Mouse (Mus musculus) embryonic facial prominence, embryonic 11.5 days (tissue): Measurements from ENCODE around the gene Igsf9. TPM values are rescaled to one million over a fixed set of nuclear protein-coding genes. Genes with fewer than 3 reads are reported as not detected.

ENCODE experiments used
- ATAC-seq: fragments of 200-750 bp; cut with Nextera tagmentation; replicated peaks from 2 replicates; pipeline ENCODE4 v1.8.0; 2017; ENCODE audit warnings: low read depth; ENCODE audit not compliant: insufficient number of reproducible peaks, low FRiP score, low TSS enrichment
- DNase-seq: peaks from one replicate; pipeline ENCODE4 v3.0.0-alpha.2; 2015; ENCODE audit warnings: low spot score
- H3K27ac ChIP-seq: fragments of 300-500 bp; sonication (generic); replicated peaks from 2 replicates; pipeline ENCODE4 v1.5.1; 2014; ENCODE audit warnings: mild to moderate bottlenecking, low read depth, low read length, control low read depth
- H3K27me3 ChIP-seq: fragments of 300-500 bp; sonication (generic); 2 replicates; pipeline ENCODE4 v1.6.1; 2014; ENCODE audit warnings: mild to moderate bottlenecking, low read length, moderate library complexity, mixed read lengths; ENCODE audit not compliant: control insufficient read depth, insufficient read depth
- H3K36me3 ChIP-seq: fragments of 300-500 bp; sonication (generic); replicated peaks from 2 replicates; pipeline ENCODE4 v1.6.1; 2014; ENCODE audit warnings: low read depth, mild to moderate bottlenecking, low read length, moderate library complexity, mixed read lengths; ENCODE audit not compliant: control insufficient read depth, insufficient read depth
- H3K4me1 ChIP-seq: fragments of 300-500 bp; sonication (generic); 2 replicates; pipeline ENCODE4 v1.6.1; 2014; ENCODE audit warnings: low read length, mixed read lengths; ENCODE audit not compliant: control insufficient read depth, insufficient read depth
- H3K4me2 ChIP-seq: fragments of 300-500 bp; sonication (generic); 2 replicates; pipeline ENCODE4 v1.6.1; 2014; ENCODE audit warnings: low read depth, mild to moderate bottlenecking, control low read depth, low read length, moderate library complexity
- H3K4me3 ChIP-seq: fragments of 300-500 bp; sonication (generic); 2 replicates; pipeline ENCODE4 v1.5.1; 2014; ENCODE audit warnings: low read depth, low read length, control low read depth
- H3K9ac ChIP-seq: fragments of 300-500 bp; sonication (generic); replicated peaks from 2 replicates; pipeline ENCODE4 v1.6.1; 2014; ENCODE audit warnings: mild to moderate bottlenecking, control low read depth, low read length
- H3K9me3 ChIP-seq: fragments of 300-500 bp; sonication (generic); replicated peaks from 2 replicates; pipeline ENCODE4 v1.6.1; 2016; ENCODE audit warnings: mild to moderate bottlenecking, low read length, inconsistent platforms, mixed read lengths; ENCODE audit not compliant: control insufficient read depth
- WGBS: fragments of 180-500 bp; shearing (Covaris S2); extraction: QIAGEN DNeasy Blood & Tissue Kit; methylation state at CpG from one replicate; pipeline ENCODE4 v1.1.7; 2014; 5-methylcytosine and 5-hydroxymethylcytosine counted together
- polyA plus RNA-seq: library from polyadenylated mRNA; unstranded; fragments of >200 nt; fragmentation: Nextera tagmentation; extraction: Ambion mirVana; gene quantifications from 2 replicates; pipeline ENCODE4 v1.2.1, GENCODE M21; 2014

Gene Igsf9
- polyA plus RNA-seq, 1 experiment from 2014 or later: 36.8 TPM

GRCm38 (mm10) chr1:172457196-172457595, 24.4 kb upstream of the Igsf9 start:
- ATAC-seq (no peak), DNase-seq (no peak)
- Histone ChIP-seq H3K4me1 (no peaks in the 10 kb centered on the region), H3K9me3 (no peaks in the 10 kb centered on the region), H3K4me2 (no peak overlapping the region), H3K27ac (no peak overlapping the region), H3K4me3 (no peak overlapping the region), H3K36me3 (no peaks in the 10 kb centered on the region), H3K9ac (no peak overlapping the region), H3K27me3 (no peaks in the 10 kb centered on the region)
- WGBS: 92% methylated on average over 3 of the region's 3 CpGs

- Histone ChIP-seq H3K9ac (no peak overlapping the region), H3K9me3 (no peaks in the 10 kb centered on the region), H3K4me2 (no peak overlapping the region), H3K4me3 (no peak overlapping the region), H3K36me3 (no peaks in the 10 kb centered on the region), H3K27ac (no peak overlapping the region), H3K27me3 (no peaks in the 10 kb centered on the region), H3K4me1 (no peaks in the 10 kb centered on the region)
- no peak for DNase-seq
- 84% methylated on average over 3 of the region's 3 CpGs for WGBS
- no peak for ATAC-seq
Measured at GRCm38 (mm10) chr1:172458041-172458440, 23.5 kb upstream of the Igsf9 start.

DNA sequence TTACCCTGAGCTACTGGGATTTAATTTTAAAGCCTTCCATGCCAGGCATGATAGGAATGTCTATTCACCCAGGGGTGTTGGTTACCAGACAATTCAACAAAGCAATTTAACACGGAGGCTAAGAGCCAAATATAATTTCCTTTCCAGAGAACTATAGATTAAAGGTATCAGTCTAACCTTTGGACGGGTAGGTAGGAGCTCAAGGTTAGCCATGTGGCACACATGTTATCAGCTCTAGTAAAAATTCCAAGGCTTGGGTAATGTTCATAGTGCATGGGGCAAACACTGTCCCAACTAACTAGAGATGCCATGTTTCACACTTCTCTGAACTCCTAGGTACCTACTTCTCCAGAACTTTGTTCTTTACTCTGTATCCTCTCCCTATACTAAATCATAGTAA, 20.0 kb upstream of the Igsf9 start:
- H3K27me3 ChIP-seq: no peaks in the 10 kb centered on the region
- no peak overlapping the region for H3K4me3 ChIP-seq
- H3K9ac ChIP-seq: no peak overlapping the region
- ATAC-seq: no peak
- no peaks in the 10 kb centered on the region for H3K9me3 ChIP-seq
- no peak for DNase-seq
- no peak overlapping the region for H3K4me2 ChIP-seq
- 77% methylated on average over 2 of the region's 2 CpGs for WGBS
- no peaks in the 10 kb centered on the region for H3K36me3 ChIP-seq
- H3K27ac ChIP-seq: no peak overlapping the region
- H3K4me1 ChIP-seq: no peaks in the 10 kb centered on the region

DNA sequence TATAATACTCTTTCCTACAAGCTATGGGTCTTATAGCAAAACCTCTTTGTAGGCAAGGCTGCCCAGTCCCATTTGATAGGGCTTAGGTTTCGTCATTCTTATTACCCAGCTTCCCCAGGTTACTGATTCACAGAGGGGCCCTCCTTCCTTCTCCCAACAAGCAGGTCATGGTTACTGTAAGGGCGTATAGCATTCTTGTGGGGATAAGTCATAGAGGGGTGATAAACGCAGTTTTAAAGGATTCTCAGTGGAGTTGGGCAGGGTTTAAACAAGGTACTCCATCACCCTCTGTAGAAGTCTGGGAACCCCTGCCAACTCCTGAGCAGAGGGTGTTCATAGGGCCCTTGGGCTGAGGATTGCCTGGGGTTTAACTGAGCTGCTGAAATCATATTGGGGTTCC, 19.1 kb upstream of the Igsf9 start:
- Histone ChIP-seq H3K9me3 (no peaks in the 10 kb centered on the region), H3K9ac (no peak overlapping the region), H3K36me3 (no peaks in the 10 kb centered on the region), H3K4me1 (no peaks in the 10 kb centered on the region), H3K27me3 (no peaks in the 10 kb centered on the region), H3K27ac (no peak overlapping the region), H3K4me2 (no peak overlapping the region), H3K4me3 (no peak overlapping the region)
- ATAC-seq (no peak), DNase-seq (no peak)
- WGBS: 86% methylated on average over 3 of the region's 3 CpGs

DNA sequence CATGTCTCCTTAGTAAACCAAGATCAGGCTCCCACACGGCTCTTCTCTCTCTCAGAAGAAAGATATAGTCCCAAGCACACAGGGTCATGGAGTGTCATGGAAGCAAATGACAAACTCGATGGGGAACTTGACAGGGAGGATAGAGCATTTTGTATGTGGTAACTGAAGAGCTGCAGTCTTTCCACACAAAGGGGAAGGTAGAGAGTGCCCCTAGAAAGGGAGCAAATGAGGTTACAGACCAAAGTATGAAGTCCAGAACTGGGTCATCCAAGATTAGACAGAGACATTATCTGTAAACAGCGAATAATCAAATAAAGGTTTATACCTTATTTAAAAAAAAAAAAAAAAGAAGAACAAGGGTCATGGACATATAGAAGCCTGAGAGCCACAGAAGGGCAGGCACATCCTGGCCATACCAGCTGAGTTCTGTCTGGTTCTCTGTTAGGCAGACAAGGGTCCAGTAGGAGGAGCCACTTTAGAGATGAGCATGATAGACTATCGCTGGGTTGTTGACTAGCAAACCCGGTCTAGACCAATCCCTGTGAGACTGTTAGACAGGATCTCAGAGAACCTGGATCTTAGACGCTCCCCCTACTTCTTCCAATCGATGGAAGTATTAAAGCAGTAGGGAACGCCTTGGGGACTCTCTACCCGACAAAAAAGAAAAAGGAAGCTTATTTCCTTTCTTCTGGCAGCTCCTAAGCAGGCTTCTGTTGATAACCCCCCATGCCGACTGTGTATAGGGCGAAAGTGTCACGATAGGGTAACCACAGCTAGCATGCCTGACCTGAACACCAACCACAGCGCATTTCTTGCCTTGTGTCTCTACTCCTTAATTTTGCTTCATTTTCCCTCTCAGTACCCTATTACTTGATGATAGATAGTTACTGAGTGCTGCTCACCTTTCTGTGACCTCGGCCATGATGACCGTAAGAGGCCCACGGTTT, 17.9 kb upstream of the Igsf9 start:
- no peak for ATAC-seq
- Histone ChIP-seq H3K9me3 (no peaks in the 10 kb centered on the region), H3K27ac (no peak overlapping the region), H3K36me3 (no peaks in the 10 kb centered on the region), H3K4me2 (no peak overlapping the region), H3K4me1 (no peaks in the 10 kb centered on the region), H3K9ac (no peak overlapping the region), H3K4me3 (no peak overlapping the region), H3K27me3 (no peaks in the 10 kb centered on the region)
- WGBS: 84% methylated on average over 16 of the region's 16 CpGs
- DNase-seq: no peak

DNA sequence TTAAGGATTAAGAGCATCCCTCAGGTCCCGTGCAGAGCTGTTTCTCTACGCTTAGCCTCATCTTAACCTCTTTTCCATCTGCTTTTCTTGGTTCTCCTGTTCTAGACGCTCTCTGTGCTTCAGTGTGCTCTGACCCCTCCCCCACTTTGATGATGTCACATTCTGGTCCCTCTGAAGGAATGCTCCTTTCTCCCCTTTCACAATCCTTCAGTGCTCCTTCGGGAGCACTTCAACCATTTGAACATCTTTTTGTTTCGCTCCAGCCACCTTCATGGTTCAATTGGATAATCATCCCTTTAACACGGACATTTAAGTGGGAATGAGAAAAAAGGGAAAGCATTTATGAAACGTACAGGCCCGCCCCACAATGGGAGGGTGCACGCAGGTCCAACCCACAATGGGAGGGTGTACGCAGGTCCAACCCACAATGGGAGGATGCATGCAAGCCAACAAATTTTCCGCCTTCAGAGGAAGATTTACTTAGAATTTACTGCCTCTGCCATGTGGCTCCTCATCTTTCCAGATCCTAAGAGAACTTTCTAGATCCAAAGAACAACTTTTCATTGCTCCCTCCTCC, 13.2 kb upstream of the Igsf9 start:
- WGBS: 80% methylated on average over 11 of the region's 11 CpGs
- H3K27ac ChIP-seq: no peak overlapping the region
- no peak overlapping the region for H3K4me2 ChIP-seq
- H3K27me3 ChIP-seq: no peaks in the 10 kb centered on the region
- no peaks in the 10 kb centered on the region for H3K36me3 ChIP-seq
- ATAC-seq: no peak
- no peaks in the 10 kb centered on the region for H3K9me3 ChIP-seq
- no peaks in the 10 kb centered on the region for H3K4me1 ChIP-seq
- no peak overlapping the region for H3K4me3 ChIP-seq
- H3K9ac ChIP-seq: no peak overlapping the region
- no peak for DNase-seq

DNA sequence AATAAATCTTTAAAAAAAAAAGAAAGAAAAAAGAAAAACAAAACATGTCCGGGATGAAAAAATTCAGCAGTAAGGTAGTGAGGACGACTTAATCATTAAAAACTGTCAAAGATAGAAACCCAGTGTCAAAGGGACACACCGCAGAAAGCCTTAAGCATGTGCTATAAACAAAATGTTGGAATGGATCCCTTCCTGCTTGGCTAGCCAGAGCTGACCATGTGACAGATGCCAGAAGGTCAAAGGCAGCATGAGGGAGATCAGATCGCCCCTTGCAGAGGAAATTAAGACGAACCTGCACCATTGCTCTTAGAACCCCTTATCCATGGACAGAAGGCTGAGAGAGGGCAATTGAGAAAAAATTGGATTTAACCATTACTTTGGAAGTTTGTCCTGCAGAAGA, 12.2 kb upstream of the Igsf9 start:
- 77% methylated on average over 5 of the region's 5 CpGs for WGBS
- no peak for DNase-seq
- Histone ChIP-seq H3K9me3 (no peaks in the 10 kb centered on the region), H3K4me1 (no peaks in the 10 kb centered on the region), H3K27ac (no peak overlapping the region), H3K9ac (no peak overlapping the region), H3K4me3 (no peak overlapping the region), H3K27me3 (no peaks in the 10 kb centered on the region), H3K4me2 (no peak overlapping the region), H3K36me3 (no peaks in the 10 kb centered on the region)
- ATAC-seq: no peak

- no peak overlapping the region for H3K9ac ChIP-seq
- no peak overlapping the region for H3K4me3 ChIP-seq
- DNase-seq: no peak
- ATAC-seq: no peak
- H3K4me2 ChIP-seq: no peak overlapping the region
- H3K9me3 ChIP-seq: no peaks in the 10 kb centered on the region
- 68% methylated on average over 8 of the region's 8 CpGs for WGBS
- H3K4me1 ChIP-seq: no peaks in the 10 kb centered on the region
- H3K36me3 ChIP-seq: no peaks in the 10 kb centered on the region
- no peaks in the 10 kb centered on the region for H3K27me3 ChIP-seq
- no peak overlapping the region for H3K27ac ChIP-seq
Measured at GRCm38 (mm10) chr1:172469810-172470448, 11.7 kb upstream of the Igsf9 start.
